Mouse (Mus musculus): Measurements from ENCODE around the gene Rab11fip4.

GRCm38 (mm10) chr11:79611011-79611666 lies 20.1 kb downstream of the Rab11fip4 start:
- TF ChIP-seq GATA1 (IDR thresholded peaks at IDR 0.05; ENCODE audit: borderline replicate concordance, low read length) (no peak), FLI1 (IDR thresholded peaks at IDR 0.05; ENCODE audit: low read length) (no peak)

Data from megakaryocyte, embryonic 14.5 days (primary cell).